Mouse (Mus musculus) C2C12 (cell line): ENCODE measurements around the gene Atp1a2. TPM values are rescaled to one million over a fixed set of nuclear protein-coding genes. Genes with fewer than 3 reads are reported as not detected.

Experiments used
- H3K27me3 ChIP-seq: one replicate; pipeline ENCODE4 v1.6.1; 2011; ENCODE audit not compliant: control insufficient read depth, insufficient read depth, insufficient read length
- H3K36me3 ChIP-seq: one replicate; pipeline ENCODE4 v1.6.1; 2011; ENCODE audit not compliant: control insufficient read depth, insufficient read depth
- H3K4me3 ChIP-seq: one replicate; pipeline ENCODE4 v1.5.1; 2011; ENCODE audit warnings: mild to moderate bottlenecking, control low read depth; ENCODE audit not compliant: poor library complexity, insufficient read depth, severe bottlenecking
- H3K79me2 ChIP-seq: one replicate; pipeline ENCODE4 v1.6.1; 2011; ENCODE audit not compliant: control insufficient read depth, insufficient read depth
- H3K79me3 ChIP-seq: one replicate; pipeline ENCODE4 v1.6.1; 2011; ENCODE audit warnings: low read depth, control low read depth
- H3ac ChIP-seq: one replicate; pipeline ENCODE3; 2011; ENCODE audit warnings: low read depth; ENCODE audit not compliant: control insufficient read depth, insufficient read length
- CEBPB ChIP-seq: IDR thresholded peaks from one replicate; pipeline ENCODE4 v1.6.1; 2011; ENCODE audit warnings: low read depth, mild to moderate bottlenecking, control low read depth, moderate library complexity
- CTCF ChIP-seq: IDR thresholded peaks from one replicate; pipeline ENCODE4 v1.5.1; 2011; ENCODE audit not compliant: control insufficient read depth, insufficient read depth, insufficient read length
- FOSL1 ChIP-seq: IDR thresholded peaks from one replicate; pipeline ENCODE4 v1.8.0; 2011; ENCODE audit warnings: mild to moderate bottlenecking, low read length; ENCODE audit not compliant: poor library complexity, insufficient read depth, severe bottlenecking
- MAX ChIP-seq: IDR thresholded peaks from one replicate; pipeline ENCODE4 v1.6.1; 2011; ENCODE audit warnings: mild to moderate bottlenecking, control low read depth
- MYOD1 ChIP-seq: IDR thresholded peaks from one replicate; pipeline ENCODE4 v1.6.1; 2011; ENCODE audit warnings: low read depth; ENCODE audit not compliant: control insufficient read depth, insufficient read length
- MYOG ChIP-seq: IDR thresholded peaks from one replicate; pipeline ENCODE4 v1.6.1; 2011; ENCODE audit not compliant: control insufficient read depth, insufficient read length; ENCODE audit errors: extremely low read depth
- USF1 ChIP-seq: IDR thresholded peaks from one replicate; pipeline ENCODE4 v1.6.1; 2011; ENCODE audit warnings: low read depth, mild to moderate bottlenecking, control low read depth, moderate library complexity
- polyA plus RNA-seq: library from polyadenylated mRNA; unstranded; fragments of >200 nt; fragmentation: generic; extraction: Trizol; gene quantifications from one replicate; pipeline ENCODE4 v1.2.1, GENCODE M21; 2012; ENCODE audit warnings: missing spikeins

The Atp1a2 gene
- polyA plus RNA-seq, 1 experiment = 0.76 TPM

DNA sequence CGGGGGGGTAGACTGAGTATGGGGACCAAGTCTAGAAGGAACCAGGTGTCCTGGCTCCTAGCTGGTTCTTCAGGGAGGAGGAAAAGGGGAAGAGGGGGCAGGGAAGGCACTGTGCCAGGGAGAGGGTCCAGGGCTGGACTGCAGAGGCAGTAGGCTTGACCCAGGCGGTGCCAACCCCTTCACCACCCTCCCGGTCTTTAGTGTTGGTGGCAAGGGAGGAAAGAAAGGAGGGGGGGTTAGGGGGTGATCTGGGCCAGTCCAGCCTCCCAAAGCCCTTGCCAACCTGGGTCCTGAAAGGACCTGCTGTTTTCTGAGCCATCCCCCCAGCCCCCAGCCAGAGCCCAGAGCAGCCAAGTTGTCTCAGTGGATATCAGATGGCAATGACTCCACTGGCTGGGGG, 44.9 kb upstream of the Atp1a2 start:
- no peaks in the 10 kb centered on the region for H3K79me3 ChIP-seq
- no peak for TF ChIP-seq MYOG
- no peak for TF ChIP-seq CEBPB
- TF ChIP-seq USF1 = no peak
- no peak for TF ChIP-seq MYOD1
- TF ChIP-seq CTCF = no peak
- peaks cover 65% of the 10 kb centered on the region for H3K27me3 ChIP-seq
- no peak overlapping the region for H3K4me3 ChIP-seq
- H3K79me2 ChIP-seq = no peaks in the 10 kb centered on the region
- no peak overlapping the region for H3ac ChIP-seq
- no peaks in the 10 kb centered on the region for H3K36me3 ChIP-seq

DNA sequence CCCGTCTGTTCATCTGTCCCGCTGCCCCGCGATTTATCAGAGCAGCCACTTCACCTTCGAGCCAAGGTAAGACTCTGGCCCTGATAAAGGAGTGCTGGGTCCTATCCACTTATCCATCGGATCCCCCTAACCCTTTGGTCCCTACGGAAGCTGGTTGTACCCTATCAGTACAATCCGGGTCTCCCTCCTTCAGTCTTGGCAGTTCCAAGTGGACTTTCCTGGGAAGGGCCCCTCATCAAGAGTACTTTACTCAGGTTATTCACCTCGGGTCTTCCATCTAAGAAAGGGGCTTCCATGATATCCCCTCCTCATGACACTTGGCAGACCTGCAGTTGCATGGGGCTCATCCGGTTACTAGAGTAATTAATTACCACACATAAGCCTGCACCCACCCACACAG, 43.5 kb upstream of the Atp1a2 start:
- H3K27me3 ChIP-seq = peaks cover 59% of the 10 kb centered on the region
- no peak overlapping the region for H3K4me3 ChIP-seq
- TF ChIP-seq MAX = no peak
- TF ChIP-seq FOSL1 = no peak
- no peak for TF ChIP-seq USF1
- TF ChIP-seq MYOD1 = no peak
- TF ChIP-seq MYOG = no peak
- TF ChIP-seq CEBPB = no peak
- TF ChIP-seq CTCF = no peak
- H3K79me2 ChIP-seq = no peaks in the 10 kb centered on the region
- no peaks in the 10 kb centered on the region for H3K36me3 ChIP-seq
- no peaks in the 10 kb centered on the region for H3K79me3 ChIP-seq
- no peak overlapping the region for H3ac ChIP-seq

GRCm38 (mm10) chr1:172340729-172341321, 43.0 kb upstream of the Atp1a2 start, which contains the start of gene Kcnj10:
TSS of gene Kcnj10 (plus strand) at chr1:172341210.
- no peak within 1 kb of the TSS for H3ac ChIP-seq
- no peaks in the 10 kb centered on the region for H3K36me3 ChIP-seq
- no peak within 1 kb of the TSS for H3K4me3 ChIP-seq
- no peaks in the 10 kb centered on the region for H3K79me3 ChIP-seq
- peaks cover 56% of the 10 kb centered on the region for H3K27me3 ChIP-seq
- no peaks in the 10 kb centered on the region for H3K79me2 ChIP-seq
- TF ChIP-seq CTCF = no peak
- TF ChIP-seq USF1 = no peak
- no peak for TF ChIP-seq MAX
- TF ChIP-seq MYOG = no peak
- TF ChIP-seq MYOD1 = no peak
- no peak for TF ChIP-seq FOSL1
- no peak for TF ChIP-seq CEBPB

DNA sequence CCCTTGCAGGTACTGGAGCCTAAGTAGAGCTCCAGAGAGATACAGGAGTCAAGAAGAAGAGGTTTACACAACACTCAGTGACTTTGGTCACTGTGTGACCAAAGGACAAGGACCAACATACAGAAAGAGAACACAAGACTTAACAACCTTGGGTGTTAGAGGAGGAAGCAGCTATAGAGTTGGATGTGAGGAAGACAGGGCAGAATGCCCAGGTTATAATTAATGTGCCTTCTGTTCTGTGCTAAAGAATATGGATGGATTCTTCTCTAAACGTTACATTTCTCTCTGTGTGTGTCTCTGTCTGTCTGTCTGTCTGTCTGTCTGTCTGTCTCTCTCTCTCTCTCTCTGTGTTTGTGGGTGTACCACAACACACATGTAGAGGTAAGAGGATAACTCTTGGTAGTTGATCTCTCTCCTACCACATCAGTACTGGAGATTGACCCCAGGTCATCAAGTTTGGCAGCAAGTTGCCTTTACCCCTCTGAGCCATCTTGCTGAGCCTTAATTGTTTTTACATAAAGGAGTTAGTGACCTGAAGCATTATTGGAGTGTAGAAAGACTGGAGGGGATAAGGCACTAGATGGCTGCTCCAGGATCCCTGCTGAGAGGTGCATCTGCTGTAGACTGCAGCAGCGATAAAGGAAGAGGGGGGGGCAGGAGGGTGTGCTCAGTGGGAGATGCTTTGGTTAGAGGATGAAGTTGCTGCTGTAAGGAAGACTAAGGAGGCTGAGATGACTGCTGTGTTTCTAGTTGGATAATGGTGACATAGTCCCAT, 39.7 kb upstream of the Atp1a2 start:
- Histone ChIP-seq H3K4me3 (no peak overlapping the region), H3K79me2 (no peaks in the 10 kb centered on the region), H3K27me3 (peaks cover 34% of the 10 kb centered on the region), H3ac (no peak overlapping the region), H3K36me3 (no peaks in the 10 kb centered on the region), H3K79me3 (no peaks in the 10 kb centered on the region)
- TF ChIP-seq MAX (no peak), CEBPB (no peak), MYOD1 (no peak), MYOG (no peak), USF1 (no peak), FOSL1 (no peak), CTCF (no peak)

GRCm38 (mm10) chr1:172335804-172336203, 37.9 kb upstream of the Atp1a2 start:
- H3K79me2 ChIP-seq = no peaks in the 10 kb centered on the region
- H3K4me3 ChIP-seq = no peak overlapping the region
- TF ChIP-seq USF1 = no peak
- TF ChIP-seq MYOD1 = no peak
- TF ChIP-seq MYOG = no peak
- no peak for TF ChIP-seq CEBPB
- TF ChIP-seq CTCF = no peak
- no peak for TF ChIP-seq MAX
- TF ChIP-seq FOSL1 = no peak
- no peaks in the 10 kb centered on the region for H3K79me3 ChIP-seq
- H3K36me3 ChIP-seq = no peaks in the 10 kb centered on the region
- no peak overlapping the region for H3ac ChIP-seq
- H3K27me3 ChIP-seq = peaks cover 30% of the 10 kb centered on the region

DNA sequence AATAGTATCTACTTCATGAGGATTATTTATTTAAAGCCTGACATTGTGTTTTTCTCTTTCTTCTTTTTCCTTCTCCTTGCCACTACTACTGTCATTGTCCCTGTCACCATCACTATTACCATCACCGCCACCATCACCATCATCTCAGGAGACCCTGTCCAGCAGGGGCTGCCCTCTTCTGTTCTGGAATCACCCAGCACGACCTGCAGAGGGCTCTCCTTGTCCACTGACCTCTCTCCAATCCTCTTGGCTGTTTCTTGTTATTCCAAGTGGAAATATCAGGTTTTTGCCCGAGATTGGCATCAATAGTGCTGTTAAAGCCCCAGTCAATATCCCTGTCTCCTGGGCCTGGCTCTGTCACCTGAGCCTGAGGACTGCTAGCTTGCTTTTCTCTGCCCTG, 35.6 kb upstream of the Atp1a2 start:
- Histone ChIP-seq H3K36me3 (no peaks in the 10 kb centered on the region), H3K79me2 (no peaks in the 10 kb centered on the region), H3K79me3 (no peaks in the 10 kb centered on the region), H3ac (no peak overlapping the region), H3K27me3 (peaks cover 32% of the 10 kb centered on the region), H3K4me3 (no peak overlapping the region)
- TF ChIP-seq CTCF (no peak), FOSL1 (no peak), USF1 (no peak), CEBPB (no peak), MYOG (no peak), MAX (no peak)
